Mouse (Mus musculus) yolk sac, embryonic 10.5 days (tissue): ENCODE measurements at regions not wholly inside any gene's neighbourhood (a gene's known extent, or its start where the extent isn't known, plus 50 kb on each side); places are given as distances from the start of the nearest gene placed in this dataset.
A peak's percentile ranks its signal among the peaks of the same experiment; 100 is the strongest.

Source experiments
- DNase-seq: peaks from one replicate; pipeline ENCODE4 v3.0.0-alpha.2; 2017; ENCODE audit warnings: low spot score

- no peak for DNase-seq
Measured at GRCm38 (mm10) chr10:112863808-112864207, 65.0 kb downstream of the Atxn7l3b start.

GRCm38 (mm10) chr10:112863375-112863774 is 65.4 kb downstream of the Atxn7l3b start:
- no peak for DNase-seq

- no peak for DNase-seq
Measured at GRCm38 (mm10) chr10:112851997-112852396, 76.8 kb downstream of the Atxn7l3b start.

- DNase-seq = no peak
Measured at GRCm38 (mm10) chr10:112846225-112846624, 82.6 kb downstream of the Atxn7l3b start.

- no peak for DNase-seq
Measured at GRCm38 (mm10) chr10:112837400-112838035, 91.3 kb downstream of the Atxn7l3b start.

GRCm38 (mm10) chr10:112835970-112836369 is 92.8 kb downstream of the Atxn7l3b start:
- no peak for DNase-seq

GRCm38 (mm10) chr10:112835508-112835907 is 93.3 kb downstream of the Atxn7l3b start:
- DNase-seq = no peak

- no peak for DNase-seq
Measured at GRCm38 (mm10) chr10:112810181-112810580, 118.6 kb downstream of the Atxn7l3b start.

GRCm38 (mm10) chr10:112803557-112803956 is 125.2 kb downstream of the Atxn7l3b start:
- no peak for DNase-seq

GRCm38 (mm10) chr10:112801560-112801959 is 127.2 kb downstream of the Atxn7l3b start:
- DNase-seq = peak; percentile 26

GRCm38 (mm10) chr10:112798603-112799002 is 130.2 kb downstream of the Atxn7l3b start:
- DNase-seq = no peak

GRCm38 (mm10) chr10:112798090-112798489 is 130.7 kb downstream of the Atxn7l3b start:
- DNase-seq = no peak

GRCm38 (mm10) chr10:112795938-112796337 is 132.9 kb downstream of the Atxn7l3b start:
- no peak for DNase-seq

- DNase-seq = no peak
Measured at GRCm38 (mm10) chr10:112795473-112795872, 133.3 kb downstream of the Atxn7l3b start.

- no peak for DNase-seq
Measured at GRCm38 (mm10) chr10:112788236-112788635, 140.6 kb downstream of the Atxn7l3b start.

- no peak for DNase-seq
Measured at GRCm38 (mm10) chr10:112774262-112774661, 154.5 kb downstream of the Atxn7l3b start.

- DNase-seq = no peak
Measured at GRCm38 (mm10) chr10:112746683-112747082, 182.1 kb downstream of the Atxn7l3b start.

- no peak for DNase-seq
Measured at GRCm38 (mm10) chr10:112743527-112743926, 185.3 kb downstream of the Atxn7l3b start.

GRCm38 (mm10) chr10:112742123-112742522 is 186.7 kb downstream of the Atxn7l3b start:
- no peak for DNase-seq
